Mouse (Mus musculus) urinary bladder, postnatal 14 days (tissue): ENCODE measurements at regions not wholly inside any gene's neighbourhood (a gene's known extent, or its start where the extent isn't known, plus 50 kb on each side); places are given as distances from the start of the nearest gene placed in this dataset.
A peak's percentile ranks its signal among the peaks of the same experiment; 100 is the strongest.

ENCODE experiments used
- DNase-seq: peaks from one replicate; pipeline ENCODE4 v3.0.0; 2021; ENCODE audit warnings: low spot score

DNA sequence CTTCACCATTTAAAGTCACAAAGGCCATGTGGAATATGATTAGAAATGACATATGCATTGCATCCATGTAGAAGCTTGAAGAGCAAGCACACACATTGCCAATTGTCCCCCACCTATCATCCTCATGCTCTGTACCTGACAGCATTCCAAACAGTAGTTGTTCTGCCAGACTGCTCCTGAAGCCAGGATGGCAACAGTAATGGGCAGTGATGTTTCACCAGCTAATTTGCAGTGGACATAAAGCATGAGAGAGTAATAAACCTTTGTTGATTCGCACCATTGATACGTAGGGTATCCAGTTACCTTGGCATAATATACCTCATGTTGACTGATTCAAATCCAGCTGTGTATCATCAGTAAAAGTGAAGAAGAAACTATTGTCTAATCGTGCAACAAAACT lies 606.5 kb upstream of the Celf2 start:
- DNase-seq, result no peak

GRCm38 (mm10) chr2:8112361-8113073 lies 603.2 kb upstream of the Celf2 start:
- DNase-seq, result no peak

- DNase-seq, result no peak
Measured at GRCm38 (mm10) chr2:8094157-8094556, 584.8 kb upstream of the Celf2 start.

GRCm38 (mm10) chr2:8067901-8068300 lies 558.5 kb upstream of the Celf2 start:
- DNase-seq, result no peak

DNA sequence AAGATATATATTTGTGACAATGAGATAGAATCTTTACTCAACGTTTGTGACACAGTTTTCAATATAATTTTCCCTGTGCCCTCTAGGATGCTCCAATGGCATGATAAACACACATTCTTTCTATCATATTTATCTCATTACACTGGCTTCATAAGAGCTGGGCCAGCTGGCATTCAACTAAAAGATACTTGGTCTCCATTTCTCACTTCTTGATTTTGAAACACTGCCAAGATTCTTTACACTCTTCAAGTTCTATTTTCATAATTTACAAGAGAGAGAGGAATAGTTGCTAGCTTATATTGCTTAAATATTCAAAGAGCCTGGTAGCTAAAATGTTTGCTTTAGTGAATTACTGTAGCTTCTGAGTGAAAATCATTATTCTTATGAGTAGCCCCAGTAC lies 552.3 kb upstream of the Celf2 start:
- DNase-seq, result no peak

DNA sequence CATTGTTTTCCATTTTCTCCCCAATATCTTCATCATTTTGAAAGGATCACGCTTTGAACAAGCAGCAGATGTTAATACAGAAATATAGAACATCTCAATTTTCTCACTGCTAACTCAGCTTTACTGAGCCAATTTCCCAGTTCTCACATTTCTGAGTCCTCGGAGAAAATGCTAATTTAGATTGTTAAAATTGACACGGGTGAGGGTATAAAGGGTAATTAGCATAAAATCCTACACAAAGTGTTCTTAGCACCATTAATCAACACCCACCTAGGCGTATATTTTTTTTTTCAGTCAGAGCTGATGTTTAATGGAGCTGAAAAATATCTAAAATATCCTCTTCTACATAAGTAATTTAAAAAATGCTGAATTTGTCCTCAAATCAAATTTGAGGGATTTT lies 519.8 kb upstream of the Celf2 start:
- DNase-seq, result no peak

GRCm38 (mm10) chr2:8027571-8027970 lies 518.2 kb upstream of the Celf2 start:
- no peak for DNase-seq

DNA sequence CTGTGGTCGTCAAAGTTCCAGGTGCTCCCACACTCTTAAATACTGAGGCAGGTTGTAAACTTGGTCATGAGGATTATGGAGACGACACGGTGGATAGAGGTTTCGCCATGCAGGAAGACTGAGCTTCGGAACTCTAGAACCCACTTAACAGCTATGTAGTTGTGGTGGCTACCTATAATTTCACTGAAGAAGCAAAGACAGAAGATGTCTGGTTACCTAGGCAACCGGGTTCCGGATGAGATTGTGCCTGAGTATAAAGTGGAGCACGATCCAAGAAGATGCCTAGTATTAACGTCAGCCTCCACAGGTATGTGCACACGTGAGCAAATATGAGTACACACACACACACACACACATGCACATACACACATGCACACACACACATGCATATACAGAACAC lies 517.3 kb upstream of the Celf2 start:
- no peak for DNase-seq

GRCm38 (mm10) chr2:8022651-8023050 lies 513.3 kb upstream of the Celf2 start:
- DNase-seq, result no peak

GRCm38 (mm10) chr2:8022043-8022442 lies 512.7 kb upstream of the Celf2 start:
- DNase-seq, result no peak

DNA sequence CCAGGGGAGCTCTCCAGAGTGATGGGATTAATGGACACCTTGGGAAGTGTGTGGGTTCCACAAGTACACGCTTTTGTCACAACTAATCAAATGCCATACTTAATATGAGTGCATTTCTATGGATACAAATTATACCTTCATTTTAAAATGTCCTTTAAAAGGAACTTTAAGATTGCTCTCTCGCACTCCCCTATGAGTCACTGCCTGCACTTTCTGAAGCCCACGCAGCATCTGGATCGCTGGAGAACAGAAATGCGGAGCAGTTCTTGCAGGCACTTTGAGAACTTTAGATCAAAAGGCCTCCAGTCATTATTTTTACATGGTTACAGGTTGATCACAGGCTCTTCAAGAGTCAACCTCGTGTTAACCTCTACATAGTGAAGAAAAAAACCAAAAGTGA lies 503.5 kb upstream of the Celf2 start:
- no peak for DNase-seq

- no peak for DNase-seq
Measured at GRCm38 (mm10) chr2:7999444-7999843, 490.1 kb upstream of the Celf2 start.

- DNase-seq, result no peak
Measured at GRCm38 (mm10) chr2:7974471-7974870, 465.1 kb upstream of the Celf2 start.

- DNase-seq, result no peak
Measured at GRCm38 (mm10) chr2:7963456-7963855, 454.1 kb upstream of the Celf2 start.

- DNase-seq, result no peak
Measured at GRCm38 (mm10) chr2:7954210-7954609, 444.8 kb upstream of the Celf2 start.

DNA sequence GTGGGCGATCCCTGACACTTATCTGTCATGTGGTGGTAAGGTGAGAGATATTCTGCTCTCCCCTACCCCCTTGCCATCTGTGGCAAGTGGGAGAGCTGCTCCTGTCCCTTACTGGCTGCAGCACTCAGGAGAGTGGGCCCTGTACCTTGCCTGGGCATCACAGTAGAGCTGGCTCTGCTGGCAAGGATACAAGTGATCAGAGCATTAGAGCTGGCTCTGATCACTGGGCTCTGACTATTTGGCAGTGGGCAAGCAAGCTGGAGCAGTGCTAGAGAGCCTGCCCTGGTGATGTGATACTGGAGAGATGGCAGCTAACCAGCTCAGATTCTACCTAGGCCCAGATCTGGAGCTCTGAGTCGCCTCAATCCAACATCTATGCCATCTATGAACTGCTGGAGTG lies 443.5 kb upstream of the Celf2 start:
- DNase-seq, result no peak

DNA sequence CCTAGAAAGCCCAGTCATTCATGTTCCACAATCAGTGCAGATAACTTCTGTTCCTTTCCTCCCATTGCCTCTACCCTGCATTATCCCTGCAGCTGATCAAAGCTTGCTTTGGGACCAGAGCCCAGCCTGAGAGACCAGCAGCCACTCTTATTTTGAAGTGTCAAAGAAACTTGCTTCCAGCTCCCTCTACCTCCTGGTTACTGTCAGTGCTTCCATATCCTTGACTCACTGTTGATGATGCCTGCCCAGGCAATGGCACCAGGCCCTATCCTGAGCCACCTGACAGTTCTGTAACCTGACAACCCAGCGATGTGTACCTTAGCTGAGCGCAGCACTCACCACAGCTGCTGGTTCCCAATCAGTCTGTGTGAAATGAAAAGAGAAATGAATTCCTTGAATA lies 435.6 kb upstream of the Celf2 start:
- peak; percentile 2 for DNase-seq

- no peak for DNase-seq
Measured at GRCm38 (mm10) chr2:7933617-7934016, 424.3 kb upstream of the Celf2 start.

DNA sequence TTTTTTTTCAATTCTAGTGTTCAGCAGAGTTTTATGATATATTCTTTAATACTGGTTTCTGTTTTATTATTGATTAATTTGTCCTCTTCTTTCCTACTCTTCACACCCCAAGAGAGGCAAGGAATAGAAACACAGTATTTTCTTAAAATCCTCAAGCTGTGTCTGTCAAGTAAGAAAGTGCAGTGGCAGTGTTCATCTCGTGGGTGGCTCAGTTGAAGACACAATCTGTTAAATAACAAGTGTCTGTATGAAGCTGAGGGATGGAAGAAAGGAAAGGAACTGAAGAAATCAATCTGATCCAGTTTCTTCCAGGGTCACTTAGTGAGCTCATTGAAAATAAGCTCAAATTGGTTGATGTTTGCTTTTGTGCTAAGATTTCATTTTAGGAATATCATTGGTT lies 396.9 kb upstream of the Celf2 start:
- DNase-seq, result no peak

- no peak for DNase-seq
Measured at GRCm38 (mm10) chr2:7893787-7894186, 384.4 kb upstream of the Celf2 start.
